Mouse (Mus musculus) liver, embryonic 15.5 days (tissue): ENCODE data around the gene Mast3. TPM values are rescaled to one million over a fixed set of nuclear protein-coding genes. Genes with fewer than 3 reads are reported as not detected.

Experiments used
- ATAC-seq: fragments of 200-750 bp; cut with Nextera tagmentation; 2 replicates; pipeline ENCODE4 v1.8.0; 2017; ENCODE audit warnings: moderate number of reproducible peaks, mild to moderate bottlenecking, moderate library complexity; ENCODE audit not compliant: insufficient read depth
- H3K27ac ChIP-seq: fragments of 300-500 bp; sonication (generic); replicated peaks from 2 replicates; pipeline ENCODE4 v1.5.1; 2015; ENCODE audit warnings: mild to moderate bottlenecking, inconsistent platforms
- H3K27me3 ChIP-seq: fragments of 300-500 bp; sonication (generic); 2 replicates; pipeline ENCODE4 v1.6.1; 2015; ENCODE audit warnings: mild to moderate bottlenecking, inconsistent platforms
- H3K36me3 ChIP-seq: fragments of 300-500 bp; sonication (generic); replicated peaks from 2 replicates; pipeline ENCODE4 v1.6.1; 2015; ENCODE audit warnings: moderate library complexity, mild to moderate bottlenecking, inconsistent platforms
- H3K4me1 ChIP-seq: fragments of 300-500 bp; sonication (generic); replicated peaks from 2 replicates; pipeline ENCODE4 v1.6.1; 2015; ENCODE audit warnings: inconsistent platforms
- H3K4me2 ChIP-seq: fragments of 300-500 bp; sonication (generic); 2 replicates; pipeline ENCODE4 v1.6.1; 2015; ENCODE audit warnings: moderate library complexity, mild to moderate bottlenecking, inconsistent platforms
- H3K4me3 ChIP-seq: fragments of 300-500 bp; sonication (generic); replicated peaks from 2 replicates; pipeline ENCODE4 v1.5.1; 2015; ENCODE audit warnings: mild to moderate bottlenecking, inconsistent platforms
- H3K9ac ChIP-seq: fragments of 300-500 bp; sonication (generic); 2 replicates; pipeline ENCODE4 v1.6.1; 2015; ENCODE audit warnings: moderate library complexity, mild to moderate bottlenecking, inconsistent platforms
- H3K9me3 ChIP-seq: fragments of 300-500 bp; sonication (generic); replicated peaks from 2 replicates; pipeline ENCODE4 v1.6.1; 2016; ENCODE audit warnings: inconsistent platforms
- WGBS: fragments of 180-500 bp; shearing (Covaris S2); methylation state at CpG from one replicate; pipeline ENCODE4 v1.1.7; 2015; ENCODE audit warnings: mixed read lengths; ENCODE audit not compliant: insufficient replicate concordance; 5-methylcytosine and 5-hydroxymethylcytosine counted together
- polyA plus RNA-seq: library from polyadenylated mRNA; unstranded; fragments of >200 nt; fragmentation: Nextera tagmentation; extraction: Ambion mirVana; gene quantifications from 2 replicates; pipeline ENCODE4 v1.2.1, GENCODE M21; 2015

The Mast3 gene
- polyA plus RNA-seq, 1 experiment from 2014 or later = 6.7 TPM

DNA sequence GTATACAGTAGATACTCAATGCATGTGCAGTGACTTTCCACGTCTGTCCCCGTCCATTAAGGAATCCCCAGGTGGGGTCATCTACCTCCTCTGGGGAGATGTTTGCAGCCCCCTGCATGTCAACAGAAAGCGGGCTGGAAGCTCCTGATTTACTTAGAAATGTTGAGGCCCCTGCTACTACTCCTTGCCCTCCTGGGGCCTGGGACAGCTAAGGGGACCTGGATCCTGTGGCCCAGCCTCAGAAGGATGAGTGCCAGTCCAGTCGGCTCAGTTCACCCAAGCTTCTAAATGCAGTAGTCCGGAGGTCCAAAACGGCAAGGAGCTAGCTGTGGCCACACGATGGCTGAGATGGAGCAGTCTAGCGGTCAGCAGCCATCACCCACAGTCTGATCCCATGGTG lies 39.1 kb upstream of the Mast3 start:
- H3K4me3 ChIP-seq = peak overlapping the region; percentile 63
- peak overlapping the region; percentile 91 for H3K4me2 ChIP-seq
- H3K27me3 ChIP-seq = peaks cover 24% of the 10 kb centered on the region
- H3K9ac ChIP-seq = peak overlapping the region; percentile 72
- no peaks in the 10 kb centered on the region for H3K36me3 ChIP-seq
- WGBS = 63% methylated on average over 8 of the region's 8 CpGs
- H3K4me1 ChIP-seq = peaks cover 70% of the 10 kb centered on the region
- peak overlapping the region; percentile 98 for H3K27ac ChIP-seq
- no peaks in the 10 kb centered on the region for H3K9me3 ChIP-seq
- ATAC-seq = no peak

DNA sequence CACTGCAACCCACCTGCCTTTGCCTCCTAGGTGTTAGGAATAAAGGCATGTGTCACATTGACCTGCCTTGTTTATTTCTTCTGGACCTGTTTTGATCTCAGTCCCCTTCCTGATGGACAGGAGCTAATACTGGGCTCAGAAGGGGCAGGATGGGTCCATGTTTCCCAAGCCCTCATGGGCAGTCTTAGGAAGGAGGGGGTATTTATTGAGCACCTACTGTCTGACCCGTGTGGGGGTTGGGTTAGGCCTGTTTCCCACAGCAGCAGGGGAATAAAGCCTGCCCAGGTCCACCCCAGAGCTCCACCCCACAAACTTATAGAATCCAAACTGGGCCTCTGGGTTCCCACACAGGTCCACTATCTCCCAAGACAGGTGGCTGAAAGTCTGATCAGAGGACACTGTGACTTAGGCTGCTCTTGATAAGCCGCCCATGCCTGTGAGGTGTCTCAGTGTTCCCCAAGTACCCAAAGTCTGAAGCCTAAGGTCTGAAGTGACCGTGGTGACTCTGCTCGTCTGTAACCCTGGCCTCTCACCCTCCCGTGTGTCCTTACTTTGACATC lies 38.4 kb upstream of the Mast3 start:
- H3K27ac ChIP-seq = peak overlapping the region; percentile 98
- peak; percentile 55 for ATAC-seq
- peak overlapping the region; percentile 91 for H3K4me2 ChIP-seq
- WGBS = 17% methylated on average over 5 of the region's 5 CpGs
- H3K27me3 ChIP-seq = peaks cover 17% of the 10 kb centered on the region
- peak overlapping the region; percentile 72 for H3K9ac ChIP-seq
- no peaks in the 10 kb centered on the region for H3K9me3 ChIP-seq
- peak overlapping the region; percentile 63 for H3K4me3 ChIP-seq
- peaks cover 77% of the 10 kb centered on the region for H3K4me1 ChIP-seq
- H3K36me3 ChIP-seq = no peaks in the 10 kb centered on the region

- Histone ChIP-seq H3K9ac (peak overlapping the region; percentile 72), H3K4me1 (peaks cover 85% of the 10 kb centered on the region), H3K4me2 (peak overlapping the region; percentile 91), H3K36me3 (peaks cover 2% of the 10 kb centered on the region; the same call in 1 of the 2 replicates), H3K27ac (peak overlapping the region; percentile 98), H3K4me3 (peak overlapping the region; percentile 63), H3K9me3 (no peaks in the 10 kb centered on the region), H3K27me3 (peaks cover 10% of the 10 kb centered on the region; the same call in 1 of the 2 replicates)
- 72% methylated on average over 25 of the region's 25 CpGs for WGBS
- no peak for ATAC-seq
Observed at GRCm38 (mm10) chr8:70842484-70842883, 37.6 kb upstream of the Mast3 start.

DNA sequence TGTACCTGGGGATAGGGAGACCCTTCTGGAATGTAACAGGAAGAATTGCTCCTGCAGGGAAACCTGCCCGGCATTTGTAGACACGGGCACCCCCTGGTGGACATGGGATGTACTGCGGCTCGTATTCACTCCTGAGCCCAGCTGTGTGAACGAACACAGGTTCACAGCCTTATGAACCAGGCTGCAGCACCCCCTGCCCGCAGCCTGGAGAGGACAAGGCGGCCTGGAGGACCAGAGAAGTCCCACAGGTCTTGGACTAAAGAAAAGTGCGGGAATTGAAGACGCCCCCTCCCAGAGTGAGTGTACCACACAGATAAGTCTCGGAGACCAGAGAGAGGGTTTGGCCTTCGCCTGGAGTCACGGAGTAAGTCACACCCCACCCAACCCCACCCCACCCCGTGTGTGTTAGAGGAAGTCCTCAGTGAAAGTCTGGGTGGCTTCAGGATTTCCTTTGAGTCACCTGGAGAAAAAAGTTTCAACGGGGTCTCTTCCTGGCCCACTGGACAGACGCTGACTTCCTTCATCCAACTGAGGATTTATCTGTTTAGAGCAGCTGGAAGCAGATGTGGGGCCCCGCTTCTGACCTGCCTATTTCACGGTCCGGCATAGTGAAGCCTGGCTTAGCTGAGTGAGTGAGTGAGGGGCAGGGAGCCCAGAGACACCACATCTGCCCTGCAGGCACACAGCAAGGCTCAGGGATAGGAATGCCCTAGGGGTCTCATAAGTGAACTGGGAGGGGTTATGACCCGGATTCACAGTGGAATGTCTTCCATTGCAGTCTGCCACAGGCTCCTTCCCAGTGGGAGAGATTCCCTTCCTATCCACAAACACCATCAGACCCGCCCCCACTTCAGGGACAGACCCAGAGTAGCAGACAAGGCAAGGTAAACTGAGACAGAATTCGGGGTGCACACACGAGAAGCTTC lies 36.6 kb upstream of the Mast3 start:
- Histone ChIP-seq H3K27ac (peak overlapping the region; percentile 98), H3K4me3 (peak overlapping the region; percentile 63), H3K27me3 (peaks cover 2% of the 10 kb centered on the region; the same call in 1 of the 2 replicates), H3K4me1 (peaks cover 88% of the 10 kb centered on the region), H3K9me3 (no peaks in the 10 kb centered on the region), H3K4me2 (peak overlapping the region; percentile 91), H3K36me3 (peaks cover 13% of the 10 kb centered on the region), H3K9ac (peak overlapping the region; percentile 72)
- ATAC-seq = peak; percentile 40
- 11% methylated on average over 22 of the region's 22 CpGs for WGBS

GRCm38 (mm10) chr8:70840590-70840989 lies 35.7 kb upstream of the Mast3 start:
- 41% methylated on average over 10 of the region's 10 CpGs for WGBS
- ATAC-seq = no peak
- peak overlapping the region; percentile 63 for H3K4me3 ChIP-seq
- peaks cover 90% of the 10 kb centered on the region for H3K4me1 ChIP-seq
- no peaks in the 10 kb centered on the region for H3K27me3 ChIP-seq
- peak overlapping the region; percentile 72 for H3K9ac ChIP-seq
- no peaks in the 10 kb centered on the region for H3K9me3 ChIP-seq
- H3K36me3 ChIP-seq = peaks cover 21% of the 10 kb centered on the region
- peak overlapping the region; percentile 91 for H3K4me2 ChIP-seq
- peak overlapping the region; percentile 98 for H3K27ac ChIP-seq

GRCm38 (mm10) chr8:70839408-70840351 lies 34.8 kb upstream of the Mast3 start, which contains the start of gene Arrdc2:
Arrdc2 (minus strand) TSS chr8:70839720.
- H3K4me1 ChIP-seq = peaks cover 90% of the 10 kb centered on the region
- peaks cover 30% of the 10 kb centered on the region for H3K36me3 ChIP-seq
- no peaks in the 10 kb centered on the region for H3K9me3 ChIP-seq
- ATAC-seq = peak; percentile 88
- under 1% methylated on average over 55 of the region's 55 CpGs for WGBS
- H3K4me3 ChIP-seq = peak within 1 kb of the TSS; percentile 84
- H3K27me3 ChIP-seq = no peaks in the 10 kb centered on the region
- peak within 1 kb of the TSS; percentile 91 for H3K4me2 ChIP-seq
- H3K9ac ChIP-seq = peak within 1 kb of the TSS; percentile 92
- H3K27ac ChIP-seq = peak within 1 kb of the TSS; percentile 98

GRCm38 (mm10) chr8:70838654-70839407 lies 34.0 kb upstream of the Mast3 start:
- peak; percentile 35 for ATAC-seq
- Histone ChIP-seq H3K4me3 (peak overlapping the region; percentile 84), H3K27ac (peak overlapping the region; percentile 98), H3K9ac (peak overlapping the region; percentile 92), H3K9me3 (no peaks in the 10 kb centered on the region), H3K4me2 (peak overlapping the region; percentile 91), H3K27me3 (no peaks in the 10 kb centered on the region), H3K36me3 (peaks cover 37% of the 10 kb centered on the region), H3K4me1 (peaks cover 90% of the 10 kb centered on the region)
- 3% methylated on average over 65 of the region's 66 CpGs for WGBS

DNA sequence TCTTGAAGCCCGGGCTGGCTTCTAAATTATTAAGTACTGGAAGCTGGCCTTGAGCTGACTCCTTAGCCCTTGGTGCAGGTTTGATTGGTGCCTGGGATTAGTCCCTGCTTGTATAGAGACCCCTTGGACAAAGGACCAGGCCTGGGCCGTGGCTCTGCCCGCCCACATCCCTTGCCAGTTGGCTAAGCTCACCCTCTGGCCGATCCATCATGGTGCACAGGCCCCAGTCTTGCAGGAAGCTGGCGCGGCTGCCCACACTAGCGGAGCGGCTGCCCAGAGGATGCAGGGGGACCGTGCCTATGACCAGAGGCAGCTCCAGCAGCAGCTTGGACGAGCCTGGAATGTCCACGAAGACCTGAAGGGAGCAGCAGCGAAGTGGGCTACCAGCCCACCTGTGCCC lies 31.8 kb upstream of the Mast3 start:
- Histone ChIP-seq H3K9ac (peak overlapping the region; percentile 32; the same call in 1 of the 2 replicates), H3K36me3 (peaks cover 37% of the 10 kb centered on the region), H3K4me3 (peak overlapping the region; percentile 84), H3K27me3 (no peaks in the 10 kb centered on the region), H3K9me3 (no peaks in the 10 kb centered on the region), H3K4me1 (peaks cover 89% of the 10 kb centered on the region), H3K27ac (peak overlapping the region; percentile 86), H3K4me2 (peak overlapping the region; percentile 91)
- ATAC-seq = no peak
- 89% methylated on average over 12 of the region's 12 CpGs for WGBS

DNA sequence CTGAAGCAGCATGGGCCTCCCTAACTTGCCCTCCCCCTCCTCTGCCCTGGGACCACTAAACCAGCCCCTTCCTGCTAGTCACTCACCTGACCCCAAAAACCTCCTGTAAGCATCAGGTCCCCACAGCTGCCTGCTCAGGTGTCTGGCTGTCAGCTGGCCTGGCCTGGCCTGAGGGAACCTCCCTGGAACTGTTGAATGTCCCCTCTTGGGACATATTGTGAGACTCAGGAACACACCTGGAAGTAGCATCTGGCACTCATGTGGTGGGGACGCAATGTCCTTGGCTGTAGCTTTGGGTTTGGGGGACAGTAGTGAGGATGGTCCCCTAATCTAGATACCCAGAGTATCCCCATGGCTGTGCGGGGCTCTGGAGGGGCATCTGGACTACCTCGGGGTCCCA lies 29.2 kb upstream of the Mast3 start:
- Histone ChIP-seq H3K9ac (no peak overlapping the region), H3K27ac (0 out of 2 replicates have a peak overlapping the region, but pooled peaks have one; percentile 8), H3K36me3 (peaks cover 37% of the 10 kb centered on the region), H3K4me3 (no peak overlapping the region), H3K4me1 (peaks cover 75% of the 10 kb centered on the region), H3K9me3 (no peaks in the 10 kb centered on the region), H3K4me2 (no peak overlapping the region), H3K27me3 (no peaks in the 10 kb centered on the region)
- ATAC-seq = no peak
- WGBS = 95% methylated on average over 3 of the region's 3 CpGs

- Histone ChIP-seq H3K4me3 (no peak overlapping the region), H3K4me1 (peaks cover 70% of the 10 kb centered on the region), H3K36me3 (peaks cover 37% of the 10 kb centered on the region), H3K4me2 (no peak overlapping the region), H3K27me3 (no peaks in the 10 kb centered on the region), H3K9ac (0 out of 2 replicates have a peak overlapping the region, but pooled peaks have one; percentile 21), H3K9me3 (no peaks in the 10 kb centered on the region), H3K27ac (peak overlapping the region; percentile 46)
- 51% methylated on average over 15 of the region's 15 CpGs for WGBS
- ATAC-seq = no peak
Observed at GRCm38 (mm10) chr8:70833520-70833919, 28.7 kb upstream of the Mast3 start.
